Mouse (Mus musculus) kidney, adult 2 months (tissue): ENCODE results near the gene Zfp697.
"Not testable (repeated sequence)": the region's sequence is repeated elsewhere in the genome, so short reads cannot be mapped to it uniquely, and the experiment has no call there.

Experiments
- CTCF ChIP-seq: fragments of 200-500 bp; conservative IDR thresholded peaks from 2 replicates; pipeline ENCODE4 v1.5.1; 2011; ENCODE audit warnings: low read depth, mild to moderate bottlenecking, control low read depth, low read length, moderate library complexity, mixed read lengths; ENCODE audit not compliant: insufficient read depth, insufficient read length
- POLR2A ChIP-seq: fragments of 200-500 bp; IDR thresholded peaks from one replicate; pipeline ENCODE4 v1.6.1; 2011; ENCODE audit warnings: low read depth, low read length, control low read depth

DNA sequence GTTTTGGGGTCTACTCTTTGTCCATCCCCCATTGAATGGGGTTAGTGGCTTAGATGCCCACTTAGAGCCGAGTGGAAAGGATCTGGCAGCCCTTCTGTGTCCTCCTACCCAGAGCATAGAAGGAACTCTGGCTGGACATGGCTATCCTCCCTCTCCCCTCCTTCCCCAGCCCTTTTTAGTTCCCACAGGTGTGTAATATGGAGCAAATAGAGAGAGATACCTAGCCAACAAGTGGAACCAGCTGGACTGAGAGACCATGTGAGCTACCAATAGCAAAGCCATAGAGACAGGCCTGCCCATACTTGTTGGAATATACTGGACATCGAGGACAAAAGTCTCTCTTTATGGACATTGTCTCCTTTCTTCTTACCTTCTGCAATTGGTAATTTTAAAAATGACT, 185.5 kb downstream of the Zfp697 start:
- not testable (repeated sequence) for TF ChIP-seq CTCF, POLR2A
